Mouse (Mus musculus): ENCODE measurements at regions not wholly inside any gene's neighbourhood (a gene's known extent, or its start where the extent isn't known, plus 50 kb on each side); places are given as distances from the start of the nearest gene placed in this dataset.
A peak's percentile ranks its signal among the peaks of the same experiment; 100 is the strongest.
"Not testable (repeated sequence)": the region's sequence is repeated elsewhere in the genome, so short reads cannot be mapped to it uniquely, and the experiment has no call there.

DNA sequence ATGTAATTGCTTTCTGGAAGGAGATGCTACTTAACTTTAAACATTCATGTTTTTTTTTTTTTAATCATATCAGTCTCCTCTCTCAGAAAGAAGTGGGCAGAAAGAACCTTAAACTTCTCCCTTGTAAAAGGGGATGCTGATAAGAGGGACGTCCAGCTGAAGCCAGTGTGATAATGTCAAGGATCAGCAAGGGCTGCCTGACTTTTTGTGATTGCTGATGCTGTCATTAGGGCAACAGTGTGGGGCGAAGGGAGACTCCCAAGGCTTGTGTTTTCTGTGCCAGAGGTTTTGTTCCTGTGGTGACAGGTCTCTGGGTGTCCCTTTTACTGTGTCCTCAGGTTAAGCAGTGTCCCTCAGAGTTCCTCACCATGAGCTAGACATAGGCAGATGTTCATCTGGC, 61.8 kb upstream of the Prkar2b start:
- no peak for ATAC-seq (replicated peaks; ENCODE audit: insufficient number of reproducible peaks, low FRiP score, low TSS enrichment, poor library complexity, severe bottlenecking)

DNA sequence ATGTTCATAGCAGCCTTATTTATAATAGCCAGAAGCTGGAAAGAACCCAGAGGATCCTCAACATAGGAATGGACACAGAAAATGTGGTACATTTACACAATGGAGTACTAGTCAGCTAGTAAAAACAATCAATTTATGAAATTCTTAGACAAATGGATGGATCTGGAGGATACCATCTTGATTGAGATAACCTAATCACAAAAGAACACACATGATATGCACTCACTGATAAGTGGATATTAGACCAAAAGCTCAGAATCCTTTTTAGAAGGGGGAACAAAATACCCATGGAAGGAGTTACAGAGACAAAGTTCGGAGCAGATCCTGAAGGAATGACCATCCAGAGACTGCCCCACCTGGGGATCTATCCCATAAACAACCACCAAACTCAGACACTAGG, 60.9 kb upstream of the Prkar2b start:
- not testable (repeated sequence) for ATAC-seq (replicated peaks; ENCODE audit: insufficient number of reproducible peaks, low FRiP score, low TSS enrichment, poor library complexity, severe bottlenecking)

- ATAC-seq (replicated peaks; ENCODE audit: insufficient number of reproducible peaks, low FRiP score, low TSS enrichment, poor library complexity, severe bottlenecking) = no peak
Observed at GRCm38 (mm10) chr12:32112691-32113090, 51.6 kb upstream of the Prkar2b start.

GRCm38 (mm10) chr12:32111508-32112119, 50.5 kb upstream of the Prkar2b start:
- peak; percentile 83; the same call in 1 of the 2 replicates for ATAC-seq (replicated peaks; ENCODE audit: insufficient number of reproducible peaks, low FRiP score, low TSS enrichment, poor library complexity, severe bottlenecking)

DNA sequence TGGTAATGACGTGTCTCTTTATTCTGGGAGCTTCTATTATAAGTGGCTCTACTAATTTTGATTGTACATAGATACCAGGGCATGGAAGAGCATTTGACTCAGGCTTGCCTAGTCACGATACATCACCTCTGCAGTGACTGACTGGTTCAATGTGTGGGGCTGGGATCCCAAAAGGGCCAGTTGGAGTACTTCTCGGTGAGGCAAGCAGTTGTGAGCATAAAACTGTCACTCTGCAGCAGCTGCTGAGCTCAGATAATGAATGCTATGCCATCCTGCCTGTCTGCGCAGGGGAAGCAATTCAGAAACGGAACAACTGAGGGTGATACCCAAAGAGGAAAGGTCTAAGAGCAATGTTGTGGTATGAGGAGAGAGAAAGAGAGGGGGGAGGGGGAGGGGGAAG, 49.8 kb upstream of the Prkar2b start:
- no peak for ATAC-seq (replicated peaks; ENCODE audit: insufficient number of reproducible peaks, low FRiP score, low TSS enrichment, poor library complexity, severe bottlenecking)
